Mouse (Mus musculus) CH12.LX (cell line): Measurements from ENCODE around the gene Fzd5.

ENCODE experiments used
- CTCF ChIP-seq, 2 experiments: IDR thresholded peaks in 1 of 2; conservative IDR thresholded peaks in 1 of 2; 2 replicates each; pipeline ENCODE4 v1.5.1; 2011 to 2012; ENCODE audit warnings: low read depth in 2 of 2, low read length in 2 of 2, improper control_type of control experiment in 1 of 2, inconsistent platforms in 1 of 2, mild to moderate bottlenecking in 1 of 2, moderate library complexity in 1 of 2
- ELF1 ChIP-seq: IDR thresholded peaks from 2 replicates; pipeline ENCODE4 v1.6.1; 2014; ENCODE audit warnings: low read depth, mild to moderate bottlenecking, inconsistent platforms, low read length, improper control_type of control experiment
- RCOR1 ChIP-seq: conservative IDR thresholded peaks from 2 replicates; pipeline ENCODE4 v1.6.1; 2012; ENCODE audit warnings: low read depth, mild to moderate bottlenecking, inconsistent platforms, low read length, improper control_type of control experiment
- TCF12 ChIP-seq: IDR thresholded peaks from 2 replicates; pipeline ENCODE4 v1.6.1; 2014; ENCODE audit warnings: low read depth, mild to moderate bottlenecking, inconsistent platforms, low read length, improper control_type of control experiment

GRCm38 (mm10) chr1:64701780-64702179 lies 35.8 kb downstream of the Fzd5 start:
- no peak for TF ChIP-seq RCOR1
- TF ChIP-seq ELF1 = no peak
- no peak for TF ChIP-seq CTCF (conservative IDR thresholded peaks at IDR 0.05 in 1 of 2, IDR thresholded peaks at IDR 0.05 in 1 of 2; ENCODE audit: low read depth in 2 of 2, low read length in 2 of 2)
- no peak for TF ChIP-seq TCF12
